Mouse (Mus musculus) kidney, adult 2 months (tissue): ENCODE measurements at regions not wholly inside any gene's neighbourhood (a gene's known extent, or its start where the extent isn't known, plus 50 kb on each side); places are given as distances from the start of the nearest gene placed in this dataset.

ENCODE experiments used
- DNase-seq: peaks from one replicate; pipeline ENCODE4 v3.0.0; 2021
- H3K27ac ChIP-seq: fragments of 200-500 bp; 2 replicates; pipeline ENCODE4 v1.5.1; 2012; ENCODE audit warnings: low read depth, low read length, control low read depth, inconsistent platforms; ENCODE audit not compliant: insufficient read depth
- H3K27me3 ChIP-seq: fragments of 200-500 bp; replicated peaks from 2 replicates; pipeline ENCODE4 v1.6.1; 2012; ENCODE audit warnings: mild to moderate bottlenecking, moderate library complexity, low read length, inconsistent platforms; ENCODE audit not compliant: control insufficient read depth, insufficient read depth
- H3K36me3 ChIP-seq: fragments of 200-500 bp; 2 replicates; pipeline ENCODE4 v1.6.1; 2012; ENCODE audit warnings: mild to moderate bottlenecking, moderate library complexity, low read length, inconsistent platforms; ENCODE audit not compliant: control insufficient read depth, insufficient read depth
- H3K4me1 ChIP-seq: fragments of 200-500 bp; 2 replicates; pipeline ENCODE4 v1.6.1; 2011; ENCODE audit warnings: low read length; ENCODE audit not compliant: control insufficient read depth, insufficient read depth
- H3K4me3 ChIP-seq: fragments of 200-500 bp; 2 replicates; pipeline ENCODE4 v1.5.1; 2011; ENCODE audit warnings: mild to moderate bottlenecking, low read depth, low read length, control low read depth; ENCODE audit not compliant: insufficient read depth
- CTCF ChIP-seq: fragments of 200-500 bp; conservative IDR thresholded peaks from 2 replicates; pipeline ENCODE4 v1.5.1; 2011; ENCODE audit warnings: low read depth, mild to moderate bottlenecking, control low read depth, low read length, moderate library complexity, mixed read lengths; ENCODE audit not compliant: insufficient read depth, insufficient read length
- POLR2A ChIP-seq: fragments of 200-500 bp; IDR thresholded peaks from one replicate; pipeline ENCODE4 v1.6.1; 2011; ENCODE audit warnings: low read depth, low read length, control low read depth
- WGBS: fragments of 180-500 bp; shearing (Covaris S2); methylation state at CpG from one replicate; pipeline ENCODE4 v1.1.7; 2018; 5-methylcytosine and 5-hydroxymethylcytosine counted together

DNA sequence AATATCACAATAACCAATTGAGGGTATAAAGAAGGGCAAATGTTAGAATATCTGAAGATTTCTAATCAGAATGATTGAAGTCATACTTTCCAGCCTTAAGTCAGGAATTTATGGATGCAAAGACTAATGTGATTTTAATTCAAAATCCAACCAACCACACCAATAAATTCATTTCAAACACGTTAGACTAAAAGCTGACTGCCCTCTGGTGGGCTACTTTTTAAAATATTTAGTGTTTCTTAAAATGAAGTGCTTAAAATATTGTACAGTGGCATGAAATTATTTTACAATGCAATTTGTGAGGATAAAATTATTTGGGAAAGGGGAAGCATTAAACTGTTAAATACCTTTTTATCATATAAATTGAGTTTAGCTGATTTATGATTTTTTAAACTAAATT, 154.4 kb upstream of the Sp4 start:
- TF ChIP-seq POLR2A (no peak), CTCF (no peak)

DNA sequence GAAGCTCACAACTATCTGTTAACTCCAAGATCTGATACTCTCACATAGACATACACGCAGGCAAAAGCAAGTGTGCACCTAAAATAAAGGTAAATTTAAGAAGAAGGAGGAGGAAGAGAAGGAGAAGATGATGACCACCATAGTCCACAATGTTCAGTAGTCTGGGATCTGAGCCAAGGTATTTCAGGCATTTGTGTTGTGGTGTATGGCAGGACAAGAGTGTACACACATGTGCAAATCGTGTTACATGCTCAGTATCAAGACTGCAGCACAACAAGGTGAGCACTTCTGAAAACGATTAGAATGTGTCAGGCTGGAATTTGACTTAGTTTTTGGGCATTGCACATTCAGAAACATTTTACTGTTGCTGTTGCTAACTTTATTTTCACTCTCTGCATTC, 138.4 kb upstream of the Sp4 start:
- WGBS, result 61% methylated on average over 3 of the region's 3 CpGs
- no peaks in the 10 kb centered on the region for H3K27me3 ChIP-seq
- no peaks in the 10 kb centered on the region for H3K4me1 ChIP-seq
- TF ChIP-seq CTCF (no peak), POLR2A (no peak)
- H3K4me3 ChIP-seq, result no peak overlapping the region
- no peak overlapping the region for H3K27ac ChIP-seq
- no peaks in the 10 kb centered on the region for H3K36me3 ChIP-seq
- DNase-seq, result no peak

More for the DNA sequence above, 154.4 kb upstream of the Sp4 start:
- Histone ChIP-seq H3K4me3 (no peak overlapping the region), H3K27me3 (peaks cover 7% of the 10 kb centered on the region; the same call in 1 of the 2 replicates), H3K4me1 (no peaks in the 10 kb centered on the region), H3K27ac (no peak overlapping the region), H3K36me3 (no peaks in the 10 kb centered on the region)
- WGBS, result 7% methylated on average over 1 of the region's 1 CpGs
- no peak for DNase-seq

DNA sequence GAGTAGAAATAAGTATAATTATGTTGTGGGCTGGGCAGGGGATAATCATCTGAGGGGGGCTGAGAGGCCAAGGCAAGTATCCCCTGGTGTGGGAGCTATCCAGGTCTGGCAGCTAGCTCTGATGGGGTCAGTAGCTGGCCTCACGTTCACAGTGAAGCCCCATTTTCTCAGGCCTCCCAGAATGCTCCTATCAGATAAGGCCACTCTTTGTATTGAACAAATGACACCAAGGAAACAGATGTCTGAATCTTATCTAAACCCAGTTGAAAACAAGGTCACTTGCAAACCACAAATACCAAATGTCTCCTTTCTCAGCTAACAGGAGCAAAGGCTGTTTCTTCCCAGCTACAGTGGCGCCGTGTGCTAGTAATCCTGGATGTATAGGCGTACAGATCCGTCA, 137.6 kb upstream of the Sp4 start:
- Histone ChIP-seq H3K36me3 (no peaks in the 10 kb centered on the region), H3K27ac (no peak overlapping the region)
- whole genome bisulfite sequencing, result 86% methylated on average over 5 of the region's 5 CpGs

DNA sequence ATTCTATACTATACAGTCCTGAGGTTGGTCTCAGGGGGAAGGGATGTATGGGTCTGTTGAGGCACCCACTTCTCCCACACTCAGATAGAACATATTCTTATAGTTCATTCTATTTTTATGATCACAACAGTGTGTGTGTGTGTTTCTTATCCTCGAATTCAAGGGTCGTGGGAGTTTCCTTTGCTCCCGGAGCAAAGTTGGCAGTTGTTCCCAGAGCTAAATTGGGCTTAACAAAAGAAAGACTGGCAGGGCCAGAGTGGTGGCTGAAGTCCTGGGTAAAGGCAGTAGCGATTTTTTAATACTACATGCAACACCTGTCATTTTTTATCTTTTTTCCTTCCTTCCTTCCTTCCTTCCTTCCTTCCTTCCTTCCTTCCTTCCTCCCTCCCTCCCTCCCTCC, 131.5 kb upstream of the Sp4 start:
- Histone ChIP-seq H3K27me3 (no peaks in the 10 kb centered on the region), H3K4me1 (no peaks in the 10 kb centered on the region), H3K36me3 (no peaks in the 10 kb centered on the region), H3K4me3 (no peak overlapping the region), H3K27ac (no peak overlapping the region)
- TF ChIP-seq POLR2A, result no peak
- no peak for TF ChIP-seq CTCF
- no peak for DNase-seq
- WGBS, result 34% methylated on average over 4 of the region's 4 CpGs

More for the DNA sequence above, 137.6 kb upstream of the Sp4 start:
- TF ChIP-seq POLR2A (no peak), CTCF (no peak)
- Histone ChIP-seq H3K4me1 (no peaks in the 10 kb centered on the region), H3K27me3 (no peaks in the 10 kb centered on the region), H3K4me3 (no peak overlapping the region)
- DNase-seq, result no peak

DNA sequence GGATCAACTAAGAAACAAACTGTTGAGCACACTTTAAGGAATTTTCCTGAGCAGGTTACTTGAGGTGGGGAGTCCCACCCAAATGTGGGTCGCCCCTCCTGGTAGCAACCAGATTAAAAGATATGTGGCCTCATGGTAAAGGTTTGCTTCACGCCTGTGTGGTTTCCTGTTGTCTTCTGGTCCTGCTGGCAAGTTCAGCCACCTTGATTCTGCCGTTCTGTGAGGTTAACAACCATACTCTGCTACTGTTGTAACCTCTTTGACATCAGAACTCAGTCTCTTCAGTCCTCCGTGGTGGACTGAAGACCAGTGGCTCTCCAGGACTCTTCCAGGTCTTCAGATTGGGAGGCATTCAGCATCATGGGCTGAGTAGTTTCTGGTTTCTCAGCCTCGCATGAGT, 127.1 kb upstream of the Sp4 start:
- Histone ChIP-seq H3K36me3 (no peaks in the 10 kb centered on the region), H3K27ac (no peak overlapping the region), H3K4me1 (no peaks in the 10 kb centered on the region), H3K27me3 (no peaks in the 10 kb centered on the region), H3K4me3 (no peak overlapping the region)
- TF ChIP-seq CTCF, result no peak
- no peak for TF ChIP-seq POLR2A
- WGBS, result 61% methylated on average over 5 of the region's 5 CpGs
- no peak for DNase-seq

DNA sequence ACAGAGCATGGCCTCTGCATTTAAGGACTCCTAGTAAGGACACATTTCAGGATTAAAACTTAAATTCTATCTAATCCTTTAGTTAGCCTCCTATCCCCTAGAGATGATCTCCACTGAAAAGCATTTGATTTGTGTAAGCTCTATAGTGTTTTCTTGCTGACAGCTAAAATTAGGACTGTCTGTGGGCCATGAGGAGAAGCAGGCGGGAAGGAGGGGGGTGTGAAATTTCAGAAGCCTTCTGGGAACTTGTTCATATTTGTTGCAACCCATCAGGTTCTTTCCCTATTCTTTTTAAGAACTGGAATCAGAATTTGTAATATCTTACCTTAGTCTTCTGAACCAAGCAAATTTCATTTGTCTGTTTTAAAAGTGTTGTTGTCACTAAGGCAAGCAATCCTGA, 114.7 kb upstream of the Sp4 start:
- Histone ChIP-seq H3K4me1 (no peaks in the 10 kb centered on the region), H3K27ac (no peak overlapping the region), H3K4me3 (no peak overlapping the region), H3K27me3 (no peaks in the 10 kb centered on the region), H3K36me3 (no peaks in the 10 kb centered on the region)
- no peak for TF ChIP-seq CTCF
- no peak for TF ChIP-seq POLR2A
- DNase-seq, result no peak
- WGBS, result 67% methylated on average over 1 of the region's 1 CpGs

DNA sequence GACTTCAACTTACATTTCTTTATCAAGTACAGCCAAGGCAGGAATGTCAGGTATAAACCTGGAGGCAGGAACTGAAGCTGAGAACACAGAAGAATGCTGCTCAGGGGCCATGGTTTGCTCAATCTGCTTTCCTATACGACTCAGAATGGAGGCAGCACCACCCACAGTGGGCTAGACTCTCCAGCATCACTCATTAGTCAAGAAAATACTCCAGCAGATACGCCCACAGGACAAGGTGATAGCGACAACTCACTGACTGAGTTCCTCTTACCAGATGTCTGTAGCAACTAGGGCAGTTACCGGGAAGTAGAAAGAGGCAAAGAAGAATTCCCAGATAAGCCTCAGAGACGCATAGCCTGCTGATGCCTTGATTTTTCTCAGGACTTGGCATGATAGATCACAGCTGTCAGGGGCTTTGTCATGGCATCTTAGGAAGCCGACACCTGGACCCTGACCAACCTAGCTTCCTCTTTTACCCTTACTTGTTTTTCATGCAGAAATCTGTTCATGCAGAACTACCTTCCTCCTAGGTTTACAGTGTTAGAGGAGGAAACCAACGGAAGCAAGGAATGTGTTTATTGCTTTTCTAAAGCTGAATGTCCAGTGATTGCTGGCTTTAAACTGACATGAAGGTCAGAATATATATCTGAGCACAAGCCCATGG, 110.7 kb upstream of the Sp4 start:
- 17% methylated on average over 7 of the region's 7 CpGs for WGBS

More for the DNA sequence above, 110.7 kb upstream of the Sp4 start:
- Histone ChIP-seq H3K4me3 (no peak overlapping the region), H3K27ac (no peak overlapping the region), H3K4me1 (no peaks in the 10 kb centered on the region), H3K27me3 (no peaks in the 10 kb centered on the region), H3K36me3 (no peaks in the 10 kb centered on the region)
- no peak for DNase-seq
- TF ChIP-seq POLR2A (no peak), CTCF (no peak)
